Mouse (Mus musculus) MEL (cell line): ENCODE data around the gene Rab37. TPM values are rescaled to one million over a fixed set of nuclear protein-coding genes. Genes with fewer than 3 reads are reported as not detected.

ENCODE experiments used
- DNase-seq: peaks from one replicate; pipeline ENCODE4 v3.0.0; 2011; ENCODE audit warnings: low read depth, low spot score
- H3K27ac ChIP-seq: 2 replicates; pipeline ENCODE4 v1.5.1; 2012; ENCODE audit warnings: low read depth, mild to moderate bottlenecking, control low read depth, low read length, moderate library complexity; ENCODE audit not compliant: control insufficient read depth
- H3K27me3 ChIP-seq, 2 experiments: fragments of 150-350 bp in 1 of 2; sonication (generic) in 1 of 2; 2 replicates each; pipeline ENCODE4 v1.6.1; 2012; ENCODE audit warnings: low read length in 2 of 2, mild to moderate bottlenecking in 2 of 2, improper control_type of control experiment in 1 of 2, moderate library complexity in 1 of 2; ENCODE audit not compliant: insufficient read depth in 2 of 2, control insufficient read depth in 1 of 2
- H3K36me3 ChIP-seq, 2 experiments: 2 replicates each; pipeline ENCODE4 v1.6.1; 2012 to 2014; ENCODE audit warnings: low read length in 2 of 2, improper control_type of control experiment in 1 of 2, inconsistent platforms in 1 of 2, mild to moderate bottlenecking in 1 of 2; ENCODE audit not compliant: insufficient read depth in 2 of 2, control insufficient read depth in 1 of 2
- H3K4me1 ChIP-seq, 2 experiments: fragments of 150-350 bp in 1 of 2; sonication (generic) in 1 of 2; 2 replicates each; pipeline ENCODE4 v1.6.1; 2012; ENCODE audit warnings: low read length in 2 of 2, improper control_type of control experiment in 1 of 2, mild to moderate bottlenecking in 1 of 2; ENCODE audit not compliant: insufficient read depth in 2 of 2, control insufficient read depth in 1 of 2
- H3K4me3 ChIP-seq, 2 experiments: fragments of 150-350 bp in 1 of 2; sonication (generic) in 1 of 2; 2 replicates each; pipeline ENCODE4 v1.5.1; 2012; ENCODE audit warnings: low read depth in 2 of 2, low read length in 2 of 2, mild to moderate bottlenecking in 2 of 2, moderate library complexity in 2 of 2, control low read depth in 1 of 2, improper control_type of control experiment in 1 of 2; ENCODE audit not compliant: control insufficient read depth in 1 of 2, insufficient read depth in 1 of 2
- H3K79me2 ChIP-seq: 2 replicates; pipeline ENCODE4 v1.6.1; 2012; ENCODE audit warnings: mild to moderate bottlenecking, low read length, moderate library complexity; ENCODE audit not compliant: control insufficient read depth, poor library complexity, insufficient read depth
- H3K9ac ChIP-seq: 2 replicates; pipeline ENCODE4 v1.6.1; 2012; ENCODE audit warnings: low read depth, mild to moderate bottlenecking, control low read depth, low read length, moderate library complexity; ENCODE audit not compliant: control insufficient read depth, poor library complexity, severe bottlenecking
- H3K9me3 ChIP-seq: fragments of 150-350 bp; sonication (generic); replicated peaks from 2 replicates; pipeline ENCODE4 v1.6.1; 2012; ENCODE audit warnings: mild to moderate bottlenecking, low read length, improper control_type of control experiment, moderate library complexity; ENCODE audit not compliant: insufficient read depth
- BHLHE40 ChIP-seq: IDR thresholded peaks from 2 replicates; pipeline ENCODE4 v1.6.1; 2012; ENCODE audit warnings: low read depth, mild to moderate bottlenecking, inconsistent platforms, low read length, improper control_type of control experiment, borderline replicate concordance
- CTCF ChIP-seq, 3 experiments: IDR thresholded peaks in 2 of 3; conservative IDR thresholded peaks in 1 of 3; 2 replicates each; pipeline ENCODE4 v1.5.1; 2011 to 2012; ENCODE audit warnings: low read length in 3 of 3, low read depth in 2 of 3, mild to moderate bottlenecking in 2 of 3, improper control_type of control experiment in 1 of 3, inconsistent platforms in 1 of 3, mixed read lengths in 1 of 3, moderate library complexity in 1 of 3; ENCODE audit not compliant: control insufficient read depth in 1 of 3, insufficient read depth in 1 of 3, poor library complexity in 1 of 3, severe bottlenecking in 1 of 3
- E2F4 ChIP-seq: IDR thresholded peaks from 2 replicates; pipeline ENCODE4 v1.6.1; 2011; ENCODE audit warnings: low read depth, low read length, improper control_type of control experiment, borderline replicate concordance
- ETS1 ChIP-seq: IDR thresholded peaks from 2 replicates; pipeline ENCODE4 v1.6.1; 2012; ENCODE audit warnings: low read depth, mild to moderate bottlenecking, inconsistent platforms, low read length, improper control_type of control experiment, moderate library complexity
- GABPA ChIP-seq: IDR thresholded peaks from 2 replicates; pipeline ENCODE4 v1.6.1; 2012; ENCODE audit warnings: low read depth, mild to moderate bottlenecking, inconsistent platforms, low read length, improper control_type of control experiment, moderate library complexity
- GATA1 ChIP-seq: IDR thresholded peaks from 2 replicates; pipeline ENCODE4 v1.6.1; 2011; ENCODE audit warnings: low read depth, low read length, improper control_type of control experiment
- KAT2A ChIP-seq: conservative IDR thresholded peaks from 2 replicates; pipeline ENCODE4 v1.6.1; 2012; ENCODE audit warnings: low read depth, low read length, improper control_type of control experiment, inconsistent platforms
- MAX ChIP-seq: IDR thresholded peaks from 2 replicates; pipeline ENCODE4 v1.6.1; 2011; ENCODE audit warnings: low read length, improper control_type of control experiment
- MAZ ChIP-seq: IDR thresholded peaks from 2 replicates; pipeline ENCODE4 v1.6.1; 2012; ENCODE audit warnings: low read depth, mild to moderate bottlenecking, inconsistent platforms, low read length, improper control_type of control experiment
- MXI1 ChIP-seq: IDR thresholded peaks from 2 replicates; pipeline ENCODE4 v1.6.1; 2011; ENCODE audit warnings: mild to moderate bottlenecking, low read depth, low read length, improper control_type of control experiment
- MYB ChIP-seq: IDR thresholded peaks from 2 replicates; pipeline ENCODE4 v1.6.1; 2011; ENCODE audit warnings: mild to moderate bottlenecking, low read depth, low read length, improper control_type of control experiment
- NELFE ChIP-seq: IDR thresholded peaks from 2 replicates; pipeline ENCODE4 v1.6.1; 2011; ENCODE audit warnings: low read depth, low read length, improper control_type of control experiment
- POLR2AphosphoS2 ChIP-seq: IDR thresholded peaks from 2 replicates; pipeline ENCODE4 v1.6.1; 2011; ENCODE audit warnings: low read length, improper control_type of control experiment
- RAD21 ChIP-seq: IDR thresholded peaks from 2 replicates; pipeline ENCODE4 v1.6.1; 2011; ENCODE audit warnings: mild to moderate bottlenecking, low read depth, low read length, improper control_type of control experiment
- ZC3H11A ChIP-seq: IDR thresholded peaks from 2 replicates; pipeline ENCODE4 v1.6.1; 2012; ENCODE audit warnings: low read depth, mild to moderate bottlenecking, inconsistent platforms, low read length, improper control_type of control experiment
- ZKSCAN1 ChIP-seq: IDR thresholded peaks from 2 replicates; pipeline ENCODE4 v1.6.1; 2012; ENCODE audit warnings: low read depth, mild to moderate bottlenecking, inconsistent platforms, low read length, improper control_type of control experiment, moderate library complexity
- ZMIZ1 ChIP-seq: IDR thresholded peaks from 2 replicates; pipeline ENCODE4 v1.6.1; 2012; ENCODE audit warnings: low read depth, mild to moderate bottlenecking, inconsistent platforms, low read length, improper control_type of control experiment, moderate library complexity
- polyA plus RNA-seq, 2 experiments: library from polyadenylated mRNA; stranded (reverse) in 1 of 2; unstranded in 1 of 2; fragments of >175 nt in 1 of 2; fragments of >200 nt in 1 of 2; gene quantifications; 2 replicates each; pipeline versions ENCODE4 v1.2.1 to v1.2.4; 2012; ENCODE audit warnings: low replicate concordance in 2 of 2, low read depth in 1 of 2; ENCODE audit not compliant: insufficient read length in 2 of 2, insufficient read depth in 1 of 2, missing spikeins in 1 of 2
- total RNA-seq: library from RNA; depleted of rRNA; stranded (reverse); fragments of 300-350 nt; gene quantifications from 2 replicates; pipeline ENCODE4 v1.2.3, GENCODE M21; 2012

Rab37 gene
- total and polyA plus RNA-seq, 3 experiments = 14.6 to 20.6 TPM; not detected in 1

GRCm38 (mm10) chr11:115104769-115105563, 13.7 kb downstream of the Rab37 start:
- Histone ChIP-seq H3K4me3 (no peak overlapping the region), H3K4me1 (no peaks in the 10 kb centered on the region; a peak in 1 of 4 replicates)
- no peak for DNase-seq

GRCm38 (mm10) chr11:115106638-115107037, 15.4 kb downstream of the Rab37 start:
- H3K9ac ChIP-seq = no peak overlapping the region
- H3K4me1 ChIP-seq = no peaks in the 10 kb centered on the region; a peak in 1 of 4 replicates
- H3K27me3 ChIP-seq = no peaks in the 10 kb centered on the region
- no peak for DNase-seq
- H3K9me3 ChIP-seq = no peaks in the 10 kb centered on the region
- H3K4me3 ChIP-seq = no peak overlapping the region
- H3K79me2 ChIP-seq = no peaks in the 10 kb centered on the region
- no peaks in the 10 kb centered on the region for H3K36me3 ChIP-seq
- TF ChIP-seq RAD21 (no peak), ZKSCAN1 (no peak), MYB (no peak)
- H3K27ac ChIP-seq = no peak overlapping the region

More at GRCm38 (mm10) chr11:115104769-115105563, 13.7 kb downstream of the Rab37 start:
- Histone ChIP-seq H3K9ac (no peak overlapping the region), H3K79me2 (no peaks in the 10 kb centered on the region), H3K27ac (no peak overlapping the region), H3K27me3 (no peaks in the 10 kb centered on the region), H3K9me3 (no peaks in the 10 kb centered on the region), H3K36me3 (no peaks in the 10 kb centered on the region)
- no peak for TF ChIP-seq E2F4
- TF ChIP-seq MXI1 = no peak
- no peak for TF ChIP-seq BHLHE40
- TF ChIP-seq POLR2AphosphoS2 = no peak
- TF ChIP-seq MAX = no peak
- TF ChIP-seq ETS1 = no peak
- TF ChIP-seq MAZ = no peak
- no peak for TF ChIP-seq KAT2A
- TF ChIP-seq GATA1 = no peak

GRCm38 (mm10) chr11:115107403-115107916, 16.2 kb downstream of the Rab37 start:
- no peak overlapping the region for H3K27ac ChIP-seq
- H3K27me3 ChIP-seq = no peaks in the 10 kb centered on the region
- H3K9ac ChIP-seq = no peak overlapping the region
- H3K79me2 ChIP-seq = no peaks in the 10 kb centered on the region
- DNase-seq = peak; percentile 28
- H3K36me3 ChIP-seq = no peaks in the 10 kb centered on the region
- TF ChIP-seq ZMIZ1 = no peak
- no peak for TF ChIP-seq CTCF (IDR thresholded peaks at IDR 0.05 in 2 of 3, conservative IDR thresholded peaks at IDR 0.05 in 1 of 3; ENCODE audit: control insufficient read depth in 1 of 3, insufficient read depth in 1 of 3, low read depth in 2 of 3, low read length in 3 of 3, poor library complexity in 1 of 3, severe bottlenecking in 1 of 3)
- no peak for TF ChIP-seq ZKSCAN1
- no peak for TF ChIP-seq ZC3H11A
- TF ChIP-seq MAX = no peak
- TF ChIP-seq KAT2A = no peak
- TF ChIP-seq GABPA = no peak
- no peak for TF ChIP-seq NELFE
- no peaks in the 10 kb centered on the region for H3K9me3 ChIP-seq
- no peak overlapping the region for H3K4me3 ChIP-seq
- no peaks in the 10 kb centered on the region; a peak in 1 of 4 replicates for H3K4me1 ChIP-seq
